Comparison of ENCODE assay signal across 28 mouse cellular contexts in genomic region chr6:5233812-5234211, GRCm38 (mm10). TPM values are rescaled to one million over a fixed set of nuclear protein-coding genes. Genes with fewer than 3 reads are reported as not detected.
DNase-seq lines count a peak whose midpoint lies in the region; ATAC-seq and TF ChIP-seq lines count a peak whose summit lies in the region.
"Had no signal": no experiment of that assay in that cellular context is flagged by ENCODE, and none has a peak within 500 bp of the region (broad histone marks: within the 10 kb centered on the region; RNA-seq: fewer than 3 reads in every experiment).

No protein-coding gene starts in this region.

- H3K9me3 ChIP-seq in hindbrain, embryonic 10.5 days: no peaks in the 10 kb centered on the region
- H3K9me3 ChIP-seq: embryonic facial prominence, embryonic 10.5 days; forebrain, embryonic 12.5 days; G1E; hindbrain, embryonic 13.5 days; limb, embryonic 15.5 days; megakaryocyte, embryonic 14.5 days; stomach, embryonic 15.5 days had no signal

- H3K36me3 ChIP-seq in hindbrain, embryonic 10.5 days: no peaks in the 10 kb centered on the region
- H3K36me3 ChIP-seq: embryonic facial prominence, embryonic 10.5 days; forebrain, embryonic 12.5 days; hindbrain, embryonic 13.5 days; limb, embryonic 15.5 days; stomach, embryonic 15.5 days had no signal

- no peak overlapping the region for H3K4me3 ChIP-seq in lung, adult 2 months (replicated peaks; ENCODE audit: extremely low read depth, low read depth, low read length)
- H3K4me3 ChIP-seq in hindbrain, embryonic 10.5 days: no peak overlapping the region
- H3K4me3 ChIP-seq: embryonic facial prominence, embryonic 10.5 days; forebrain, embryonic 12.5 days; hindbrain, embryonic 13.5 days; limb, embryonic 15.5 days; megakaryocyte, embryonic 14.5 days; myocyte; stomach, embryonic 15.5 days had no signal

- H3K27me3 ChIP-seq in hindbrain, embryonic 10.5 days (ENCODE audit: insufficient read depth, poor library complexity, severe bottlenecking): no peaks in the 10 kb centered on the region
- H3K27me3 ChIP-seq: forebrain, embryonic 12.5 days; hindbrain, embryonic 13.5 days; limb, embryonic 15.5 days; megakaryocyte, embryonic 14.5 days; stomach, embryonic 15.5 days had no signal

- no peak overlapping the region for H3K27ac ChIP-seq in hindbrain, embryonic 10.5 days
- H3K27ac ChIP-seq: embryonic facial prominence, embryonic 10.5 days; forebrain, embryonic 12.5 days; hindbrain, embryonic 13.5 days; limb, embryonic 15.5 days; stomach, embryonic 15.5 days had no signal

- no peaks in the 10 kb centered on the region for H3K4me1 ChIP-seq in lung, adult 2 months (ENCODE audit: control insufficient read depth, insufficient read depth, low read length)
- H3K4me1 ChIP-seq in hindbrain, embryonic 10.5 days (replicated peaks): no peaks in the 10 kb centered on the region
- H3K4me1 ChIP-seq: embryonic facial prominence, embryonic 10.5 days; forebrain, embryonic 12.5 days; hindbrain, embryonic 13.5 days; limb, embryonic 15.5 days; megakaryocyte, embryonic 14.5 days; stomach, embryonic 15.5 days had no signal

- intact Hi-C loops in left cerebral cortex, postnatal 25 days (cut with DNase I): no loop called here

- peak; percentile 69 for ATAC-seq in neutrophil, adult 5-6 weeks (ENCODE audit: extremely low read depth, insufficient number of reproducible peaks, low FRiP score, poor library complexity, severe bottlenecking)
- ATAC-seq: inflammation-experienced regulatory T-cells, adult 6 months; liver, postnatal 0 days had no signal

- no peak for TF ChIP-seq POLR2A in lung, adult 2 months (IDR thresholded peaks at IDR 0.05; ENCODE audit: borderline replicate concordance, extremely low read depth, low read depth, low read length)

- no peak for TF ChIP-seq CTCF in lung, adult 2 months (IDR thresholded peaks at IDR 0.05; ENCODE audit: insufficient read depth, low read length)

- 57% methylated on average over 1 of the region's 1 CpGs for WGBS in lung, adult 2 months
- WGBS in hindbrain, embryonic 10.5 days: 89% methylated on average over 1 of the region's 1 CpGs

- DNase-seq in adipocyte (ENCODE audit: low spot score): peak; percentile 80
- DNase-seq in adrenal gland, postnatal 14 days: peak; percentile 63
- DNase-seq in lung, adult 2 months: peak; percentile 21
- DNase-seq in hindbrain, embryonic 10.5 days (ENCODE audit: low spot score): no peak
- DNase-seq in left cerebral cortex, postnatal 25 days (ENCODE audit: low spot score in 2 of 2): no peak
- DNase-seq in cerebellum, adult 11 months: no peak
- DNase-seq: cerebellum, adult 8-10 months; gastrocnemius, postnatal 10 days; kidney, adult 2 months; kidney, postnatal 10 days; liver, postnatal 0 days; midbrain, embryonic 14.5 days; right cerebral cortex, postnatal 25 days; thymus, adult 2 months had no signal

RNA-seq across cellular contexts. Expression of gene Pon3, which starts 22.3 kb away (rescaled TPM):
- 115 and 118 TPM in 2 replicates for total RNA-seq in adrenal gland, postnatal 14 days (2021)
- 28.2 and 39.8 TPM in 2 replicates for polyA plus RNA-seq in lung, adult 2 months (2012; rRNA removed)
- 0.61 and 2.9 TPM in 2 replicates for total RNA-seq in neutrophil, adult 5-6 weeks (2017)
- 5.8 and 6.4 TPM in 2 replicates for polyA plus RNA-seq in hindbrain, embryonic 10.5 days (2016; fragmentation: Nextera tagmentation; extraction: Ambion mirVana)
- 1 to 10 TPM; 1.8 to 2.3 TPM for total RNA-seq in left cerebral cortex, postnatal 25 days (2021)

RNA-seq across cellular contexts. Expression of gene Pon1, which starts 40.1 kb away (rescaled TPM):
- 6.8 and 95.2 TPM in 2 replicates for total RNA-seq in adrenal gland, postnatal 14 days (2021)
- 28.5 and 44.0 TPM in 2 replicates for polyA plus RNA-seq in lung, adult 2 months (2012; rRNA removed)
- total RNA-seq in neutrophil, adult 5-6 weeks (2017): not detected in 2 replicates
- not detected in 2 replicates for polyA plus RNA-seq in hindbrain, embryonic 10.5 days (2016; fragmentation: Nextera tagmentation; extraction: Ambion mirVana)
- total RNA-seq in left cerebral cortex, postnatal 25 days (2021): not detected
- total RNA-seq: layer of hippocampus, adult 8-10 months; left cerebral cortex, postnatal 36 days had no signal
- polyA plus RNA-seq: embryonic facial prominence, embryonic 10.5 days; G1E; heart, postnatal 0 days; inflammation-experienced regulatory T-cells, adult 6 months; midbrain, embryonic 14.5 days; myocyte; neural tube, embryonic 14.5 days had no signal

Comparison
In these comparisons a context has a peak if more than half of its experiments do, and no peak if none do; other contexts are left out.
1. DNase-seq: peak in adipocyte (single experiment), adrenal gland, postnatal 14 days (single experiment) and lung, adult 2 months (single experiment); none in hindbrain, embryonic 10.5 days (single experiment), left cerebral cortex, postnatal 25 days (0 of 2) and cerebellum, adult 11 months (single experiment).
2. RNA of gene Pon3, which starts 22.3 kb away (total RNA-seq): 115 to 118 TPM in adrenal gland, postnatal 14 days; 0.61 to 2.9 TPM in neutrophil, adult 5-6 weeks and 1.8 to 2.3 TPM in left cerebral cortex, postnatal 25 days; every median in the first group is over 10 times any median in the second.